Mouse (Mus musculus) liver, embryonic 12.5 days (tissue): ENCODE results near the gene Spata2l. TPM values are rescaled to one million over a fixed set of nuclear protein-coding genes. Genes with fewer than 3 reads are reported as not detected.
"Not testable (repeated sequence)": the region's sequence is repeated elsewhere in the genome, so short reads cannot be mapped to it uniquely, and the experiment has no call there.

Source experiments
- ATAC-seq: fragments of 200-750 bp; cut with Nextera tagmentation; 2 replicates; pipeline ENCODE4 v1.8.0; 2017; ENCODE audit warnings: moderate number of reproducible peaks, mild to moderate bottlenecking, moderate library complexity
- H3K27ac ChIP-seq: fragments of 300-500 bp; sonication (generic); 2 replicates; pipeline ENCODE4 v1.5.1; 2016; ENCODE audit warnings: mild to moderate bottlenecking
- H3K27me3 ChIP-seq: fragments of 300-500 bp; sonication (generic); replicated peaks from 2 replicates; pipeline ENCODE4 v1.6.1; 2016; ENCODE audit warnings: mild to moderate bottlenecking, moderate library complexity
- H3K36me3 ChIP-seq: fragments of 300-500 bp; sonication (generic); 2 replicates; pipeline ENCODE4 v1.6.1; 2016; ENCODE audit warnings: mild to moderate bottlenecking, moderate library complexity
- H3K4me1 ChIP-seq: fragments of 300-500 bp; sonication (generic); 2 replicates; pipeline ENCODE4 v1.6.1; 2016
- H3K4me2 ChIP-seq: fragments of 300-500 bp; sonication (generic); 2 replicates; pipeline ENCODE4 v1.6.1; 2016; ENCODE audit warnings: mild to moderate bottlenecking, moderate library complexity
- H3K4me3 ChIP-seq: fragments of 300-500 bp; sonication (generic); 2 replicates; pipeline ENCODE4 v1.5.1; 2016; ENCODE audit warnings: mild to moderate bottlenecking, moderate library complexity
- H3K9ac ChIP-seq: fragments of 300-500 bp; sonication (generic); 2 replicates; pipeline ENCODE4 v1.6.1; 2016; ENCODE audit warnings: mild to moderate bottlenecking, moderate library complexity
- H3K9me3 ChIP-seq: fragments of 300-500 bp; sonication (generic); replicated peaks from 2 replicates; pipeline ENCODE4 v1.6.1; 2016; ENCODE audit warnings: mild to moderate bottlenecking, moderate library complexity
- WGBS: fragments of 180-500 bp; shearing (Covaris S2); methylation state at CpG from one replicate; pipeline ENCODE4 v1.1.7; 2016; ENCODE audit not compliant: insufficient replicate concordance; 5-methylcytosine and 5-hydroxymethylcytosine counted together
- polyA plus RNA-seq: library from polyadenylated mRNA; unstranded; fragments of >200 nt; fragmentation: Nextera tagmentation; extraction: Ambion mirVana; gene quantifications from 2 replicates; pipeline ENCODE4 v1.2.1, GENCODE M21; 2016

Spata2l gene
- 1.4 and 1.8 TPM in 2 replicates for polyA plus RNA-seq

- Histone ChIP-seq H3K9me3 (no peaks in the 10 kb centered on the region), H3K4me1 (peaks cover 21% of the 10 kb centered on the region), H3K4me3 (peak within 1 kb of the TSS; percentile 64), H3K9ac (peak within 1 kb of the TSS; percentile 64), H3K27ac (no peak within 1 kb of the TSS), H3K27me3 (peaks cover 31% of the 10 kb centered on the region), H3K4me2 (peak within 1 kb of the TSS; percentile 91), H3K36me3 (no peaks in the 10 kb centered on the region)
- ATAC-seq = peak; percentile 86
- 2% methylated on average over 57 of the region's 57 CpGs for WGBS
These were observed at the start of gene Spata2l for GRCm38 (mm10) chr8:123235520-123236497. TSS of gene Spata2l (minus strand) at chr8:123236233.

GRCm38 (mm10) chr8:123284493-123284892 is 48.5 kb upstream of the Spata2l start:
- H3K27ac ChIP-seq = no peak overlapping the region
- no peak for ATAC-seq
- no peak overlapping the region for H3K4me2 ChIP-seq
- H3K4me3 ChIP-seq = no peak overlapping the region
- peaks cover 90% of the 10 kb centered on the region for H3K36me3 ChIP-seq
- no peaks in the 10 kb centered on the region for H3K27me3 ChIP-seq
- 83% methylated on average over 5 of the region's 5 CpGs for WGBS
- no peaks in the 10 kb centered on the region; the same call in 1 of the 2 replicates for H3K4me1 ChIP-seq
- no peak overlapping the region for H3K9ac ChIP-seq
- H3K9me3 ChIP-seq = no peaks in the 10 kb centered on the region

GRCm38 (mm10) chr8:123283991-123284390 is 48.0 kb upstream of the Spata2l start:
- Histone ChIP-seq H3K27ac (no peak overlapping the region), H3K36me3 (peaks cover 90% of the 10 kb centered on the region), H3K4me1 (no peaks in the 10 kb centered on the region; the same call in 1 of the 2 replicates), H3K27me3 (no peaks in the 10 kb centered on the region), H3K4me2 (no peak overlapping the region), H3K9ac (no peak overlapping the region), H3K9me3 (no peaks in the 10 kb centered on the region), H3K4me3 (no peak overlapping the region)
- ATAC-seq = no peak
- WGBS = 85% methylated on average over 7 of the region's 7 CpGs

- not testable (repeated sequence) for H3K9me3 ChIP-seq
These were observed 47.0 kb upstream of the Spata2l start for GRCm38 (mm10) chr8:123282994-123283393.

GRCm38 (mm10) chr8:123280302-123281094 is 44.5 kb upstream of the Spata2l start:
- H3K9ac ChIP-seq = no peak overlapping the region
- H3K4me2 ChIP-seq = no peak overlapping the region
- no peak overlapping the region for H3K27ac ChIP-seq
- peaks cover 80% of the 10 kb centered on the region for H3K36me3 ChIP-seq
- no peak overlapping the region for H3K4me3 ChIP-seq
- no peaks in the 10 kb centered on the region for H3K27me3 ChIP-seq
- no peak for ATAC-seq
- WGBS = 78% methylated on average over 13 of the region's 13 CpGs
- H3K4me1 ChIP-seq = no peaks in the 10 kb centered on the region; the same call in 1 of the 2 replicates
- no peaks in the 10 kb centered on the region for H3K9me3 ChIP-seq

More at GRCm38 (mm10) chr8:123282994-123283393, 47.0 kb upstream of the Spata2l start:
- 84% methylated on average over 5 of the region's 6 CpGs for WGBS
- ATAC-seq, H3K27me3 ChIP-seq, H3K27ac ChIP-seq, H3K4me3 ChIP-seq, H3K9ac ChIP-seq, H3K4me2 ChIP-seq, H3K4me1 ChIP-seq: not testable (repeated sequence)
- H3K36me3 ChIP-seq = peaks cover 90% of the 10 kb centered on the region

- WGBS = 81% methylated on average over 4 of the region's 4 CpGs
- no peaks in the 10 kb centered on the region for H3K27me3 ChIP-seq
- ATAC-seq = no peak
- no peak overlapping the region for H3K27ac ChIP-seq
- H3K4me3 ChIP-seq = no peak overlapping the region
- H3K36me3 ChIP-seq = peaks cover 84% of the 10 kb centered on the region
- H3K4me2 ChIP-seq = no peak overlapping the region
- no peaks in the 10 kb centered on the region for H3K9me3 ChIP-seq
- no peaks in the 10 kb centered on the region; the same call in 1 of the 2 replicates for H3K4me1 ChIP-seq
- H3K9ac ChIP-seq = no peak overlapping the region
These were observed 43.8 kb upstream of the Spata2l start for GRCm38 (mm10) chr8:123279828-123280227.

GRCm38 (mm10) chr8:123278445-123278844 is 42.4 kb upstream of the Spata2l start:
- 69% methylated on average over 7 of the region's 7 CpGs for WGBS
- H3K9ac ChIP-seq = no peak overlapping the region
- ATAC-seq = no peak
- peaks cover 84% of the 10 kb centered on the region for H3K36me3 ChIP-seq
- H3K4me2 ChIP-seq = no peak overlapping the region
- no peak overlapping the region for H3K4me3 ChIP-seq
- H3K27ac ChIP-seq = no peak overlapping the region
- no peaks in the 10 kb centered on the region for H3K9me3 ChIP-seq
- H3K4me1 ChIP-seq = no peaks in the 10 kb centered on the region
- no peaks in the 10 kb centered on the region for H3K27me3 ChIP-seq

GRCm38 (mm10) chr8:123275096-123275495 is 39.1 kb upstream of the Spata2l start:
- Histone ChIP-seq H3K4me3 (no peak overlapping the region), H3K9me3 (no peaks in the 10 kb centered on the region), H3K27ac (no peak overlapping the region), H3K4me2 (no peak overlapping the region), H3K9ac (no peak overlapping the region), H3K36me3 (peaks cover 77% of the 10 kb centered on the region), H3K27me3 (no peaks in the 10 kb centered on the region), H3K4me1 (no peaks in the 10 kb centered on the region)
- ATAC-seq = no peak
- 85% methylated on average over 12 of the region's 12 CpGs for WGBS

GRCm38 (mm10) chr8:123274447-123274846 is 38.4 kb upstream of the Spata2l start:
- Histone ChIP-seq H3K4me2 (no peak overlapping the region), H3K27ac (no peak overlapping the region), H3K4me1 (no peaks in the 10 kb centered on the region), H3K9me3 (no peaks in the 10 kb centered on the region), H3K27me3 (no peaks in the 10 kb centered on the region), H3K4me3 (no peak overlapping the region), H3K36me3 (peaks cover 78% of the 10 kb centered on the region), H3K9ac (no peak overlapping the region)
- WGBS = 79% methylated on average over 5 of the region's 5 CpGs
- ATAC-seq = no peak

GRCm38 (mm10) chr8:123271901-123272300 is 35.9 kb upstream of the Spata2l start:
- no peaks in the 10 kb centered on the region for H3K27me3 ChIP-seq
- no peak overlapping the region for H3K9ac ChIP-seq
- H3K4me1 ChIP-seq = no peaks in the 10 kb centered on the region
- WGBS = 77% methylated on average over 4 of the region's 4 CpGs
- peaks cover 83% of the 10 kb centered on the region for H3K36me3 ChIP-seq
- H3K4me2 ChIP-seq = no peak overlapping the region
- H3K9me3 ChIP-seq = no peaks in the 10 kb centered on the region
- H3K4me3 ChIP-seq = no peak overlapping the region
- ATAC-seq = no peak
- no peak overlapping the region for H3K27ac ChIP-seq

GRCm38 (mm10) chr8:123271147-123271546 is 35.1 kb upstream of the Spata2l start:
- H3K9ac ChIP-seq = no peak overlapping the region
- no peaks in the 10 kb centered on the region for H3K27me3 ChIP-seq
- H3K27ac ChIP-seq = no peak overlapping the region
- no peak for ATAC-seq
- no peak overlapping the region for H3K4me2 ChIP-seq
- no peaks in the 10 kb centered on the region for H3K9me3 ChIP-seq
- H3K4me1 ChIP-seq = no peaks in the 10 kb centered on the region
- H3K36me3 ChIP-seq = peaks cover 88% of the 10 kb centered on the region
- WGBS = 85% methylated on average over 10 of the region's 10 CpGs
- H3K4me3 ChIP-seq = no peak overlapping the region
